Mouse (Mus musculus) liver, postnatal 0 days (tissue): ENCODE results near the gene Rab34.

Experiments
- CTCF ChIP-seq: sonication (generic); IDR thresholded peaks from 2 replicates; pipeline ENCODE4 v1.5.1; 2016; ENCODE audit warnings: antibody characterized with exemption, low read depth
- EP300 ChIP-seq: IDR thresholded peaks from 2 replicates; pipeline ENCODE4 v1.6.1; 2016; ENCODE audit warnings: antibody characterized with exemption, low read depth, mild to moderate bottlenecking

- TF ChIP-seq CTCF (peak; percentile 49), EP300 (no peak)
These were observed 16.9 kb upstream of the Rab34 start for GRCm38 (mm10) chr11:78171328-78171727.
